Mouse (Mus musculus) liver, postnatal 0 days (tissue): Measurements from ENCODE around the gene Hmx1.
A peak's percentile ranks its signal among the peaks of the same experiment; 100 is the strongest.

Experiments used
- CTCF ChIP-seq: sonication (generic); IDR thresholded peaks from 2 replicates; pipeline ENCODE4 v1.5.1; 2016; ENCODE audit warnings: antibody characterized with exemption, low read depth
- EP300 ChIP-seq: IDR thresholded peaks from 2 replicates; pipeline ENCODE4 v1.6.1; 2016; ENCODE audit warnings: antibody characterized with exemption, low read depth, mild to moderate bottlenecking

DNA sequence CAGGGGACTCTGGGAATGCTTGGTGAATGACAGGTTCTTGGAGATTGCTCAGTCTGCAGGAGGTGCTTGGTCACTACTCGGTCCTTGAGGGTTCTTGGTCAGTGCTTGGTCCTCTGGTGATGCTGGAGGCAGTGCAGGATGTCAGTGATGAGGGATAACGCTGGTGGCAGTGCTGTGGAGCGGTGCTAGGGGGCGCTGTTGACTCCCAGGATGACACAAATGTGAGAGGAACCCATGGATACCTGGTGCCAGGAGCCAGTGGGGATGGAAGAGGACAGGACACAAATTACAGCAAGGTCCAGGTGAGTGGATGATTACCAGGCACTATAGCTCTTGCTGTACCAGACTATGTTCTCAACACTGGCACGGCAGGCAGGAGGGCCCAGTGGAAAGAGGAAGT lies 45.1 kb downstream of the Hmx1 start:
- TF ChIP-seq CTCF (peak; percentile 32), EP300 (no peak)
